Mouse (Mus musculus) layer of hippocampus, adult 6 months (tissue): Measurements from ENCODE around the gene Rnase11. TPM values are rescaled to one million over a fixed set of nuclear protein-coding genes. Genes with fewer than 3 reads are reported as not detected.

Source experiments
- long read RNA-seq, 2 experiments: library from polyadenylated mRNA; unstranded; transcript quantifications; one replicate each; pipeline ENCODE4 v2.0.0; 2019 to 2020
- polyA plus RNA-seq: library from polyadenylated mRNA; unstranded; fragments of <200 nt; fragmentation: Nextera tagmentation; gene quantifications from 2 replicates; pipeline ENCODE4 v1.2.3, GENCODE M21; 2021

Gene Rnase11
- not detected in 2 replicates for polyA plus RNA-seq
- long read RNA-seq, experiment 1, result 0 reads
- long read RNA-seq, experiment 2, result 0 reads

DNA sequence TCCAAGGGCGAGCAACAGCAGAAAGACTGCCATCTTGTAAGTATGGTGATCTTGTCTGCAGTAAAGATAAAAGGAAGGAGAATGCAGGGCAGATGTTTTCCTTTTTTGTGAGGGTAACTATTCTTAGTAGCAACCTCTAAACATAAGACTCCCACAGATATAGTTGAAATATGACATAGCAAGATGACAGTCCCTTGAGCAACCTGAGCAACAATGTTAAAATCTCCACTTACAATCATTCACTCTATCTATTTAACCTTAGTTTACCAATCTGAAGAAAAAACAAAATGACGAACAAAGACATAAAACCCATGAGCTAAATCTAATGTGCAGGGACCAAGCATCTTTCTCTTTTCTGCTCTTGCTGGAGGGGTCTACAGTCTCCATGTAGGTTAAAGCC lies at the start of gene Rnase11:
Gene Rnase11, minus strand, starts transcription at position 101 of the 400 bp plus-strand sequence.

DNA sequence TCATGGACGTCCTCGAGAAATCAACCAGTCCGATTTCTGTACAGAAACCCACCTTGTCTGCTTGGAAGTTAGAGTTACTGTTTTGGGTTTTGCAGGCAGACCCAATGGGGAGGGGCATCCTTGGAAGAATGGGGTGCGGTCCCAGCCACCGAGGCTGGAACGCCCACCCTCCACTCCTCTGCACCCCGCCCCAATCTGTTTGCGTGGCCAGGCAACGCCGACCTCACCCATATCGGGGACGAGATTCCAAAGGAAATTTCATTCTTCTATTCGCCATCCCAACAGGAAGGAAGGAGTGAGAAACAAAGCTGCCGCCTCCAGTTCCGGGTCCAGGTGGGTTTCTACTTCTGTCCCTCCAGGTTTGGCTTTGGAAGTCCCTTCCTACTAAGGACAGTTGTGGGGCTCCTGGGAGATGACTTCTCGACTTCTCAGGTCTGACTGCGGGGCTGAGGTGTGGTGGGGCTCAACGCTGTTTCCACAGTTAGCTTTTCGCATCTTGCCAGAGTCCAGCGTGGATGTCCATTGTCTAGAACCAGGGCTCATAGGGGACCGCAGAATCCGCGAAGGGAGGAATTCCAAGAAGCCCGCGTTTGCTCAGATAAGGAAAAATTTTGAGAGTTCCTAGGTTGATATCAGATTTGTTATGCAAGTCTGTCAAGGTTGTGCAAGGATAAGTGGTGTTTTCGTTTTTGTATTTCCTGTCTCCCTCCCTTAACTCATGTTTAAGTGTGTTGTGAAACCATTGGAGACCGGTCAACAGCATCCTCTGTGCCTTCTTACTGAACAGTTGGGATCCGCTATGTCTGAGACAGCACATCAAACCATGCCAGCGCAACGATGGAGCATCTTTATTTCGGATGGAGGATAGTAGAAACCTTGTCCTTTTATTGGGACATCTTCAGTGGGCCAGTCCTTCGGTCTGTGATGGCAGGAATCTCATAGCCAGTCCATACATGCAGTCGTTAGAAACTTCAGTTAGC lies 41.2 kb upstream of the Rnase11 start, which contains the start of the genes Rnase4 and Ang:
Gene Rnase4, plus strand, starts transcription at position 157 of the 980 bp plus-strand sequence.
Gene Ang, plus strand, starts transcription at position 230 of the 980 bp plus-strand sequence.

DNA sequence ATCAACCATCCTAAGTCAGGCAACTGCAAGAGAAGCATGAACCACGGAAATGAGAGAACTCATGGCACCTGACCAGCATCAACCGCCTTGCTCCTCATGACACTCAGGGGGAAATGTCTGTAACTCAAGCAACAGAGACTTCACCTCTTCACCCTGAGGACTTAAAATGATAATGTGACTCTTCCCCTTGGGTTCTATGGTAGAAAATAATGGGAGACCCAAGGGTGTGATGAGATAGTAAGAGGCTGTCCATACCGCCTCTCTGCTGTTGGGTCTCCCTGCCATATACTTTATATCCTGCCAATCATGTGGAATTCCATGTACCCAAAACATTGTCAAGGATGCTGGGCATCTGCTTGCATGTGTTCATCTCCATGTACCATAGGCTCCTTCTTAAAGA lies 24.4 kb upstream of the Rnase11 start, which contains the start of gene Olfr750:
Gene Olfr750, minus strand, starts transcription at position 101 of the 400 bp plus-strand sequence.

DNA sequence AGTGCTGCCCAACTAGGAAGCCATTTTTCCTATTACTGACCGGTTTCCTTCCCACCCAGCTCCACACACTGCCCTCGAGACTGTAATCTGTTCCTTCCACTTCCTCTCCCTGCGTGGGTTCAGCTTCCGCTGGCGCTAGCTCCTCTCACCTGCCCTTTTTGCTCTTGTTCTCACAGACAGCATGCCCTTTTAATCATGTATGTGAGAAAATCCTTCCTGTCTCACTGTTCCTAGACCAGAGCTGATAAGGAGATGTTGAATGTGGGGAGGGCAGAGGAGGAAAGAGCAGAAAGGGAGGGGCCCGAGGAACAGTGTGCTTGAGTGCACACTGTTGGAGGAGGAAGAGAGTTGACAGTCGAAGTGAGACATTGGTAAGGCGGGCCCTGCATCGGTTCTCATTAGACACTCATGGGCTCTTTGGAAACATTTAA lies 7.5 kb upstream of the Rnase11 start, which contains the start of gene Rnase12:
Gene Rnase12, minus strand, starts transcription at position 261 of the 431 bp plus-strand sequence.

DNA sequence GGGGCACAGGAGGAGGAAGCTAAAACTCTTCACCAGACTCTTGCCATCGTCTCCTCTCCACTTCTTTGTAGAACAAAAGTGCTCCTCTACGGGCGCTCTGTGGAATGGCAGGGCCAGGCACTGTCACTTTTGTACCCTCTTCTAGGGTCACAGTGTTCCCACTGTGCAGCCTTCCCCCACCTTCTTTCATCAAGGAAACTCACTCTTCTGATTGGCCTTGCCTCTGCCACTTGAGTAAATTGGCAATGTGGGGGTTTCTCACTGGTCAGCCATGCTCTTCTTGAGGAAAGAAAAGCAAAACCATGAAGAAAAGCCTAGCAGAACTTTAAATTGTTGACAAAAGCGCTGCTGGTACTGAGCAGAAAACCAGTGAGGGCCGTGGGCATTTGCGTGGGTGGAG lies 8.2 kb downstream of the Rnase11 start, which contains the start of gene Rnase9:
Gene Rnase9, minus strand, starts transcription at position 101 of the 400 bp plus-strand sequence.

DNA sequence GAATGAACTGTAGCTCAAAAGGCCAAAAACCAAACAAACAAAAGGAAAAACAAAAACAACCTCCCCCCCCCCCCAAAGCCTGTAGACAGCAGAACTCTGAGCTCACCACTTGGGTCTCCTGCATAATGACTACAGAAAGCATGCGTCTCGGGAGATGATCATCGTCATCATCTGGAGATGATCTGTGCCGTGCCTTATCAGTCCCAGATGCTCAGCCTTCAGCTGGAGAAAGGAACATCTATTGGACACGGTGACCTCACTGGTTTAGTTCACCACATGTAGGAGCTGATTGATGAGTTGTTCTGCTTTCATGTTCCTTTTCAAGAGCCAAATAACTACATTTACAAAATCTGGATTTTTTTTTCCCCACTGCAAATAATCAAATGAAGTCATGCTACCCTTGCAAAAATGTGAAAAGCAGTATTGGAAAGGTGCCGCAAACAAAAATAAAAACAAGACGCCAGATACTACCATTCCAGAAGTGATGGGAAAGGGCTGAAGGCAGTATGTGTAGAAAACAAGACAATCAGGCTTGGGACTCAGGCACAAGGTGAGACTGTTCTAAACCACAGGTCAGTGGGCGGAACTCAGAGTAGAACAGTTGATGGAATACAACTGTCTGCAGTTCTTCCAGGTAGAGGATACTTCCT lies 42.7 kb downstream of the Rnase11 start, which contains the start of gene Rnase10:
Gene Rnase10, plus strand, starts transcription at position 600 of the 650 bp plus-strand sequence.

Other genes with a start within 250 kb of the Rnase11 start
- not detected in 2 replicates for gene Ccnb1ip1, start 242.4 kb downstream of the Rnase11 start, polyA plus RNA-seq
- gene Parp2, start 242.3 kb downstream of the Rnase11 start, polyA plus RNA-seq, result 24.4 and 27.2 TPM in 2 replicates
- gene Tep1, start 179.6 kb downstream of the Rnase11 start, polyA plus RNA-seq, result 1.2 and 2.4 TPM in 2 replicates
- 0.19 and 0.49 TPM in 2 replicates for gene Klhl33, start 152.7 kb downstream of the Rnase11 start, polyA plus RNA-seq
- 75.5 and 79.0 TPM in 2 replicates for gene Osgep, start 125.3 kb downstream of the Rnase11 start, polyA plus RNA-seq
- 86.9 and 97.4 TPM in 2 replicates for gene Apex1, start 125.2 kb downstream of the Rnase11 start, polyA plus RNA-seq
- gene Pip4p1, start 119.3 kb downstream of the Rnase11 start, polyA plus RNA-seq, result 65.9 and 75.6 TPM in 2 replicates
- 9.8 and 10.9 TPM in 2 replicates for gene Pnp, start 119.1 kb downstream of the Rnase11 start, polyA plus RNA-seq
- gene Gm49342, start 105.6 kb downstream of the Rnase11 start, polyA plus RNA-seq, result not detected in 2 replicates
- gene Pnp2, start 94.2 kb downstream of the Rnase11 start, polyA plus RNA-seq, result 1.2 and 2.4 TPM in 2 replicates
- 0.11 and 0.23 TPM in 2 replicates for gene Rnase10, start 42.4 kb downstream of the Rnase11 start, polyA plus RNA-seq
- not detected in 2 replicates for gene Rnase9, start 8.3 kb downstream of the Rnase11 start, polyA plus RNA-seq
- 0.23 TPM in 1 of 2 replicates, not detected in the other for gene Rnase12, start 7.5 kb upstream of the Rnase11 start, polyA plus RNA-seq
- not detected in 2 replicates for gene Olfr750, start 24.3 kb upstream of the Rnase11 start, polyA plus RNA-seq
- gene Rnase4, start 40.9 kb upstream of the Rnase11 start, polyA plus RNA-seq, result 17.8 and 18.4 TPM in 2 replicates
- gene Ang, start 41.0 kb upstream of the Rnase11 start, polyA plus RNA-seq, result 4.1 and 4.4 TPM in 2 replicates
- gene Eddm3b, start 64.3 kb upstream of the Rnase11 start, polyA plus RNA-seq, result not detected in 2 replicates
- 0.39 and 1.0 TPM in 2 replicates for gene Rnase6, start 73.7 kb upstream of the Rnase11 start, polyA plus RNA-seq
- 2.7 and 2.9 TPM in 2 replicates for gene Rnase1, start 96.6 kb upstream of the Rnase11 start, polyA plus RNA-seq
- not detected in 2 replicates for gene Rnase2b, start 112.1 kb upstream of the Rnase11 start, polyA plus RNA-seq
- gene Ang2, start 149.0 kb upstream of the Rnase11 start, polyA plus RNA-seq, result not detected in 2 replicates
- not detected in 2 replicates for gene Ear14, start 153.2 kb upstream of the Rnase11 start, polyA plus RNA-seq
- gene Rnase2a, start 205.9 kb upstream of the Rnase11 start, polyA plus RNA-seq, result not detected in 2 replicates